Mouse (Mus musculus) ovary, adult 18-20 months (tissue): Measurements from ENCODE around the gene Kiss1.
A peak's percentile ranks its signal among the peaks of the same experiment; 100 is the strongest.

ENCODE experiments used
- DNase-seq: peaks from one replicate; pipeline ENCODE4 v3.0.0; 2022; ENCODE audit warnings: low spot score, mixed read lengths

The Kiss1 gene

DNA sequence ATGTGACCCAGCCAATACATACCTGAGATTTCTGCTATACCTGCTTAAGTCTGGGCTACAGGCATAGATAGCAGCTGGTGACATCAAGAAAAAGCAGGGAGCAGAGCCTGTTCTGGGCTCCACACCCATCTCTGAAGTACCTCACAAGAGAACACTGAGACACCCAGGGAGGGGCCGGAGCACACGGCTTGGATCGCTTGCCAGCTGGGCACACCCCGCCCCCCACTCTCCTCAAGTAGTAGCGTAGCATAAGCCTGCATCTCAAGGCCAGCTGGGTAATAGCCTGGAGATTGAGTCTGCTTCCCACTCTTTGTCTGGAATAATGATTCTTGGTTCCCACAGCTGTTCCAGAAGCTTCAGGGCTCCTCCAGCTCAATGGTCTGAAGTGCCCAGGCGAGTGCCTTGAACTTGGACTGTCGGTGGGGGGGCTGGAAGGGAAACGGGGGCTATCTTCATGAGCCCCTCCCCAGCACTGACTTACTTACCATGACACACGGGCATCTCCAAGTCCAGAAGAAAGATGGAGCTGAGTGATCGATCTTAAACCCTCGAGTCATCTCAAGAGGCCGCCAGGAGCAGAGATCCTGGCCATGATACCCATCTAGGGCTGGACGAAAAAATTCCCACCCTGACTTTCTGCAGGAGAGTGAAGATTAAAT is at the start of gene Kiss1:
Kiss1 (plus strand) TSS at position 609 of the 659 bp plus-strand sequence.
- no peak for DNase-seq

- DNase-seq: no peak
These were observed 47.5 kb upstream of the Kiss1 start for GRCm38 (mm10) chr1:133274163-133274562.

GRCm38 (mm10) chr1:133276983-133277382 is 44.7 kb upstream of the Kiss1 start:
- DNase-seq: no peak

DNA sequence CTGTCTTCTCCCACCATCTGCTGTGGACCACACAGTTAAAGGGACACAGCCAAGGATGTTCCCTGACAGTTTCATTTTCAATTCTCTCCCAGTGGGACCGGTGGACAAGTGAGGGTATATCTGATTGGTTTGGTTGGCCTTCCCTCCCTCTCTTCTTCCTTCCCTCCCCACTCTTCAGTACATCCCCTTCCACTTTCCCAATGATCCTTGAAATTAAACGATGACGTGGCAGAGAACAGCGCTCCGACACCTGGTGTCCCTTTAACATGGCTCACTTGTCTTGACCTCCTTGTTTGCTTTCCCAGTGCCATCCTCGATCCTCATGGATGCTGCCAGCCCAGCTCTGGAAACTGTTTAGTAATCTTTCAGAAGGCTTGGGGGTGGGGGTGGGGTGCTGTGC is 43.1 kb upstream of the Kiss1 start:
- DNase-seq: no peak

DNA sequence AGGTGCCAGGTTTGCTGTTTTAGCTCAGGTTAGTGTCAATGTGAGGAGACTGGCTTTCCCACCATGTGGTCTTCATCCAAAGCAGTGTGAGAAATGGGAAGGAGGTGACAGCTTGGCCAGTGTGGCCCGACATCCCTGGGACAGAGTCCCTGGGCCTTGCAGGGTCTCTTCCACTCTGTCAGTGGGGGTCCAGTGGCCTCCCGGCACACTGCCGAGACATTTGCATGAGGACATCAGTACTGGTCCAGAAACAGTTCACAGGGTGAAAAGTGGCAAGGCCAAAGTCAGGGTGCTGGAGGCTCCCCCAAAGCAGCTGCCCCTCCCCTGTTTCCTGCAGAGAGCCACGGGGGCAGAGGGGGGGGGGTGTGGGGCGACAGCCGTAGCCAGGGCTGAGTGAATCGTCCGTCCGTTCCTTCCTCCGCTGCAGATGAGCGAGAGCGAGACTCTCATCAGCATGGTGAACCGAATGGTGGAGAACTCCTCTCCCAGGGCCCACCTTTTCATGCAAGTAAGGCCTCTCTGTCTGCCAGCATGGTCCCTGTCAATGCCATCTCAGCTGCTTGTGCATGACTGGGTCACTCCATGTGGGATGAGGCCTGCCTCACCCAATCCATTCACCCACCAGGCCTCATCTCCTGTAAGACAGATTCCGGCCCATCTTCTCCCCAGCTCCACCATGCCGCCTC is 42.6 kb upstream of the Kiss1 start:
- DNase-seq: no peak

- DNase-seq: no peak
These were observed 42.0 kb upstream of the Kiss1 start for GRCm38 (mm10) chr1:133279632-133280093.

DNA sequence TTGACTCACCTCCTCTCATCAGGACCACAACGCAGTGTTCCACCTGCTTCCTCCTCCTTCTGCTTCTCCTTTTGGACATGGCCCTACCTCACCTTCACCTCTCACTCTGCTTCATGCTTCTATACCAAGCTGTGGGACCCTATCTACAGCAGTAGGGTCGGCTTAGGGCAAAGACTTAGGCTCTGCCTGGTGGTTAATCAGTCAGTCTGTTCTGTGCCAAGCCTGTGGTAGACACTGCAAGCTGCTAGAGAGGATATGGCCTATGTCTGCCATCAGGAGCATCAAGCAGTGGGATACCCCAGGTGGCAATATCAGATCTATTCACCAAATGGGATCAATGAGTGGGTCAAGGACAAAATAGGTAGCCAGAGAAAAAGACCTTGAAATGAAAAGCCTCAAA is 41.1 kb upstream of the Kiss1 start:
- DNase-seq: no peak

DNA sequence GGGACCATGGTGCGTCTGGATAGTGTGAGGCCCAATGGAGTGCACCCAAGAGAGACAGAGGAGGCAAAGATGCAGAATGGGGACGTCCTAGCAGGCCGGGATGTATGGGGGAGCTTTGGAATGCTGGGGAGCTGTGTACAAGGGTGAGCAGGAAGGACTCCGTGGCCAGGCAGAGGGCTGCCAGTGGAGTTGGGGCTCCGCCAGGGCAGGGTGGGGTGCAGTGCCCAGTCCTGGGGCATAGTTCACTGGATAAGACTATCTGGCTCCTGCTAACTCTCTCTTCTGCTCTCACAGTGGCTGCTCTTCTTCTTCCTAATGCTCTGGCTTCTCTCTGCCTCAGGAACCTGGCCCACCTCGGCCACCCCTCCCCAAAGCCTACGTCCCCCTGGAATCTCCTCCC is 35.8 kb upstream of the Kiss1 start:
- no peak for DNase-seq

DNA sequence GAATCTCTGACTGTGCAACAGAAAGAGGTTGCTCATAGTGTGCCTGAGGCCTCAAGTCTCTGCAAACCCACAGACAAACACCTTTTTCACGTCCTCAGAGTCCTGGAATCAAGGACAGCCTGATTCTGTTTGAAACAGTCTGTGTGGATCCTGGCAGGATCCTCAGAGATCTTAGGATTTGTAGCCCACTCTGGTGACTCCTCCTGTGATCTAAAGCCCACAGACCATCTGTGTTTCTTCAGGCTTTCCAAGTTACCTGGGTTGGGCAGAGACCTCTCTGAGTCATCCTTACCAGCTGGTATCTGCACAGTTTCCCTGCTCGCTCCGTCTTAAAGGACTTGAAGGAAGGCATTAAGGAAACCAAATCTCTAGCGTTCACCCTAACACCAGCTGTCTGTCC is 34.6 kb upstream of the Kiss1 start:
- no peak for DNase-seq

DNA sequence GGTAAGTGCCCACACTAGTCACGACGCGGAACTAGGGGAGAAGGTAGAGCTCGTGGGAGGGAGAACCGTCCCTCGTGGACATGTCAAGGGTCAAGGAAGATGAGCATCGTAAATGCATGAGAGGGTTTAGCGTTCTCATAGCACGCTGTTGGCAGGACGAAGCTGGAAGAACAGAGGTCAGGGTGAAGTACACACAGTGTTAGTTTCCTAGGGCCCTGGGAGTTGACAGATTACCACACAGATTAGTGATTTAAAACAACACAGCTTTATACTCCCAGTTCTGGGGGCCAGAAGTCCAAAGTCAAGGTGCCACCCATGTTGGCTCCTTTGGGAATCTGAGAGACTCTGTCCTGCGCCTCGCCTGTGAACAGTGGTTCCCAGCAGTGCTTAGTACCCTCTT is 33.8 kb upstream of the Kiss1 start:
- no peak for DNase-seq

GRCm38 (mm10) chr1:133291888-133292287 is 29.8 kb upstream of the Kiss1 start:
- DNase-seq: no peak

DNA sequence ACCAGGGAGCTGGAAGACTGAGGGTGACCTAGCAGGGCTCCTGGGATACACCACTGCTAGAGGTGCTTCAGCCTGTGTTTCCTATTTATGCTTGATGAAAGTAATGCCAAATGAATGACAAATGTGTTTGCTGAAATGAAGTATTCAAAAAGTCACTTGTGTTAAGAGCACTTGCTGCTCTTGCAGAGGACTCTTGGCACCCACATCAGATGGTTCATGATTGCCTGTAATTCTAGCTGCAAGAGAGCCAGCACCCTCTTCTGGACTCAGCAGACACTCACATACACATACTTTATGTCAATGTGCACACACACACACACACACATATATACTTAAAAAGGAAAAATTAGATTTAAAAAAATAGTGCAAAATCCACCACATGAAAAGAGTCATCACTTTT is 29.1 kb upstream of the Kiss1 start:
- no peak for DNase-seq

DNA sequence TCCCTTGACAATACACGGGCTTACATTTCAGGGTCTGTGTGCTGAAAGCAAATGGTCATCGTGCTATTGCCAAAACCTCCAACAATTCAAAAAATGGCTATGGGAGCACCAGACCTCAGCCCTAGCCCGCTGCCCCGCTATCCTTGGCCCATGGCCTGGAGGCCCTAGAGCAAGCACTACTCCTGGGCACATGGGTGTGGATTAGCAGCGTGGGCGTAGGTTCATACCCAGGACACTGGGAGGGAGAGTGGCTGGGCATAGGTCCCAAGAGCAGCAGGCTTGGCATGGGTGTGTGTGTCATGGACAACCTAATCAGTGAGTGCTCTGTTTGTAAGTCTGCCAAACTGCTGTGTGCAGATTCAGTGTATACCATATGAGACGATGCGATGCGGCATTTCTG is 25.3 kb upstream of the Kiss1 start:
- DNase-seq: peak; percentile 37

DNA sequence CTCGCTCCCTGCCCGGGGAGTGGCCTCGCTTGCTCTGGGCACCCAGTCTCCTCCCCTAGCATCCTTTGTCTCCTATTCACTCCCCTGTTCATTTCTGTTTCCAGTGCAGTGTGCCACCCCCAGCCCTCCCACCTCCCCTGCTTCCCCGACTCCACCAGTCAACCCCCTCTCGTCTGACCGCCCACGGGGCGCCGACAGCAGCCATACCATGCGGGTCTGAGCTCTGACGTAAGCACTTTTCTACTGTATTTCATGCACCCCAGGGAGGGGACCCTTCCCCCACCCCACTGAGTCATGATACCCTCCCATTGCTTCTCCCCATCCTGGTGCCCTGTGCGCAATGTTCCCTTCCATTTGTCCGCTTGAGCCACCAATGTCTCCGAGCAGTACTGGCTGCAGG is 22.9 kb upstream of the Kiss1 start:
- no peak for DNase-seq

DNA sequence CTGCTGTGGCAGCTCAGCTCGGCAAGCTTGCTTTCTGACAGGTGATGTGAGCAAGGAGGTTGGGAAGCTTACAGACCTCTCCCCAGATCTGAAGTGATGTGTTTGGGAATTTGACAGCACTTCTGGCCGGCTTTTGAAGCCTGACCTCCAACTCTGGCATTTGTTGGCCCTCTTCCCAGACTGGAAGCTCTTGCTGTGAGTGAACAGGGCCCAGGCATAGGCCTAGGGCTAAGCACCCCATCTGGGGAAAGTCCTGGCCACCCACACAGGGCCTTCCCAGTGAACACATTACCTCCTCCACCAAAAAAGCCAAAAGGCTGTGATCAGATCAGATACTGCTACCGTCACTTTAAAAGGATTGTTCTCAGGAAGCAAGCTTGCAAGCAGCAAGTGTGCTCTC is 19.1 kb upstream of the Kiss1 start:
- peak; percentile 62 for DNase-seq

DNA sequence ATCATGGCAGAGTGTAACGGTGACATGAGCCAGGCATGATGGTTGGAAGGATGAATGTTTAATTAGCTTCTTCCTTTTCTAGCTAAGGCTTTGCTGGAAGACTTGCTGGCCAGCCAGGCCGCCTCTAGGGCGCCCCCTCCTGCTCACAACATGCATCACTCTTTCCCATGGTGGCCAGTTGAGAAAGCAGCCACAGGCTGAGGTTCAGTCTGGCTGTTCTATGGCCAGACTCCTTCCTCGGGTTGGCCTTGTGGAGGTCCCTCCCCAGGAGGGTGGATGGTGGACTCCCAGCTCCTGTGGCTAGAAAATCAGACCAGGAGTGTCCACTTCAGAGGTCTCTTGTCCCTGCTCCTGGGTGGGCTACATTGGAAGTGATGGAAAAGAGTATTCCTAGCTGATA is 14.8 kb upstream of the Kiss1 start:
- peak; percentile 44 for DNase-seq

GRCm38 (mm10) chr1:133307318-133307717 is 14.4 kb upstream of the Kiss1 start:
- DNase-seq: no peak

- no peak for DNase-seq
These were observed 11.9 kb upstream of the Kiss1 start, which contains the start of gene Golt1a for GRCm38 (mm10) chr1:133309652-133310267. TSS of gene Golt1a (plus strand) at chr1:133309800.

- no peak for DNase-seq
These were observed 10.4 kb upstream of the Kiss1 start for GRCm38 (mm10) chr1:133311240-133311639.

DNA sequence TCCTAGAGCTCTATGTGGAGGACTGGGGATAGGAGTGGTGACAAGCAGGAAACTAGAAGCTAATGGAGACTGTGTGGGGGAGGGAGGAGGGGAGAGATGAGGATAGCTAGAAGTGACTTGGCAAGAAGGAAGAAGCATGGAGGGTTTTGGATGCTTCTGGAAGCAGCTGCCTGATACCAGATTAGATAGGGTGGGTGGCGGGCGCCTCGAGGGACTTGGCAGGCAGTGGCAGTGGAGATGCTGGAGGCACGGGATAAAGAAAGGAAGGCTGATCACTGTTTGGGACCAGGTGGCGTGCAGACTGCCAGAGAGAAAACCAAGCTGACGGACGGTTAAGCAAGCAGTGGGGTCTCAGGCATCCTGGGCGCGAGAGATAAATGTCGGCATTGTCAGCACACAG is 9.7 kb upstream of the Kiss1 start:
- DNase-seq: no peak

DNA sequence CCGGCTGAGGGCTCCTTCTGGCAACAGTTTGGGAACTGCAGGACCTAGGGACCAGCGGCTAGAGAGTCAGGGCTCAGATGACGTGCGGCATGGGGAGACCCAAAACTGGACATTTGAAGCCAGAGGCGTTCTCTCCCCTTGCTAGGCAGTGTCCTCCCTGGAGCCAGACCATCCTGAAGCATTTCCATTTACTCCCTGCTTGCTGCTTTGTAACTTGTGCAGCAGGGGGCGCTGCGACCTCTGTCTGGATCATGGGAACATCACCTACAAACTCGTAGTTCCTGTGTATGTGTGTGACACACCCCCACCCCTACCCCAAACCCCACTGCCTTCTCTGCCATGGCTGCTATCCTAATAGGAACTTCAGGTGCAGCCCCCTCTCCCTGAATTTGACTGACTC is 7.3 kb upstream of the Kiss1 start:
- no peak for DNase-seq

- no peak for DNase-seq
These were observed 5.9 kb upstream of the Kiss1 start for GRCm38 (mm10) chr1:133315775-133316174.

- DNase-seq: no peak
These were observed 5.1 kb upstream of the Kiss1 start for GRCm38 (mm10) chr1:133316577-133316976.
